Mouse (Mus musculus): ENCODE data around the gene Olfr1391. TPM values are rescaled to one million over a fixed set of nuclear protein-coding genes. Genes with fewer than 3 reads are reported as not detected.

The Olfr1391 gene
- not detected in 2 replicates for polyA plus RNA-seq (2012; rRNA removed)

DNA sequence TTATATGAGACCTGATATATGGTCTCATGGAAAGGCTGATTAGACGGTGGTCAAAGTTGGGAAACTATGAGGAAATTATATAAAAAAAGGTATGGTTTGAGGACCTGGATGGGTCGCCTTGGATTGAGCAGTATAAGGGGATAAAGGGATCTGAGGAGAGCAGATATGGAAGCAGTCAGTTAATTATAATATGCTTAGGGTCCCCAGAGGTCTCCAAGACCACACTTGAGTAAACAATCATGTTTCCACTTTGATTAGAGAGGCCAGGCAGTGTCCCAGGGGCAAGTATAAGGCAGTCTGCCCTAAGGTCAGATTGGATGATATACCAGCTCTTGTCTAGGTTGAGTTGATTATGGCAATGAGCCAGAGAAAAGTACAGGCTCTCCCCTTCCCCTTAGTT lies at the start of gene Olfr1391:
Olfr1391 (plus strand) TSS at position 301 of the 400 bp plus-strand sequence.

DNA sequence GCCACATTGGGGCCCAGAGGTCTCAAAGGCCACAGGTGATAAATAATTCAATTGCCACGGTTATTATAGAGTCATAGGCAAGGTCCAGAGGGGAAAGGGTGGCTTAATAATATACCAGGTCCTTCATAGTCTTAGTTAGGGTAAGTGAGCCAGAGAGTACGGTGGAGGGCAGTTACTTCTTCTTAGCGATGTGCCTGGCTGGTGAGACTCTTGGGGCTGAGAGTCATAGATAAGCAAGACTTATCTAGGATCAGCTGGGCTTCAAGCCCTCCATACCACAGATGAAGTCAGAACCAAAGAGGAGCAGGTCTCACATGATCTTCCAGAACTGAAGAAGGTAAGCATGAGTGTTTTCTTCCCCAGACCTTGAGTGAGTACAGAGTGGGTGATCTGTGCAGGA lies 44.3 kb upstream of the Olfr1391 start, which contains the start of gene Olfr1393:
Olfr1393 (plus strand) TSS at position 83 of the 400 bp plus-strand sequence.

DNA sequence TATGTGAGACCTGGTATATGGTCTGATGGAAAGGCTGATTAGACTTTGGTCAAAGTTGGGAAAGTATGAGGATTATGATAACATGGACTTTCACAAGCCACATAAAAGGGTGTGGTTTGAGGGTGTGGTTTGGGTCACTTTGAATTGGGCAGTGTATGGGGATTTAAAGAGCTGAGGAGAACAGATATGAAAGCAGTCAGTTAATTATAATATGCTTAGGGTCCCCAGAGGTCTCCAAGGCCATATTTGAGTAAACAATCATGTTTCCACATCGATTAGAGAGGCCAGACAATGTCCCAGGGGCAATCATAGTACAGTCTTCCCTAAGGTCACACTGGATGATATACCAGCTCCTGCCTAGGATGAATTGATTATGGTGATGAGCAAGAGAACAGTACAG lies 37.6 kb upstream of the Olfr1391 start, which contains the start of gene Olfr1392:
Olfr1392 (plus strand) TSS at position 301 of the 400 bp plus-strand sequence.

DNA sequence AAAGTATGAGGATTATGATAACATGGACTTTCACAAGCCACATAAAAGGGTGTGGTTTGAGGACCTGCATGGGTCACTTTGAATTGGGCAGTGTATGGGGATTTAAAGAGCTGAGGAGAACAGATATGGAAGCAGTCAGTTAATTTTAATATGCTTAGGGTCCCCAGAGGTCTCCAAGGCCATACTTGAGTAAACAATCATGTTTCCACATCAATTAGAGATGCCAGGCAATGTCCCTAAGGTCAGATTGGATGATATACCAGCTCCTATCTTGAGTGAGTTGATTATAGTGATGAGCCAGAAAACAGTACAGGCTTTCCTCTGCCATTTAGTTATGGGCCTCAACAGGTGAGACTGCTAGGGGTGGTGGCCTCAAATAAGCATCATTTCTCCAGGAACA lies 18.1 kb upstream of the Olfr1391 start, which contains the start of gene Olfr10:
Olfr10 (plus strand) TSS at position 301 of the 400 bp plus-strand sequence.

DNA sequence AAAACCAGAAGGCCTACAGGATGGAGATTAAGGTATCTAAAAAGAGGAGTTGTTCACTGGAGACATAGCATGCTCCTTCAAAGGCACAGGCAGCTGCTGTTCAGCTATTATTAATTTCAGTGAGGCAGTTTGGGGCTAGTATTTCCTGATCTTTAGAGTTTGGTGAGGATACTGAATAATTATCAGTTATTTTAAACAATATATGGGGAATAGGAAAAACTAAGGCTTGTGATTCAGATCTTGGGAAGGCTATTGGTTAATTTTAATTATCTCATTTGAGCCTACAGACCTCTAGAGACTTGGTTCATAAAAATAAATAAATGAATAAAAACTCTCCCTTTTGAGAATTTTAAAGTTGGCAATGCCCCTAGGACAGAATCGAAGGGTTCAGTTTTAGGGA lies 12.3 kb downstream of the Olfr1391 start, which contains the start of gene Olfr1390:
Olfr1390 (plus strand) TSS at position 301 of the 400 bp plus-strand sequence.

Other genes with a start within 250 kb of the Olfr1391 start
- 0.60 and 1.1 TPM in 2 replicates for gene Ifi47, start 246.2 kb upstream of the Olfr1391 start, polyA plus RNA-seq (2012; rRNA removed)
- gene Olfr1396, start 207.9 kb upstream of the Olfr1391 start, polyA plus RNA-seq (2012; rRNA removed) = not detected in 2 replicates
- gene Olfr1395, start 180.5 kb upstream of the Olfr1391 start, polyA plus RNA-seq (2012; rRNA removed) = not detected in 2 replicates
- gene Olfr1394, start 168.4 kb upstream of the Olfr1391 start, polyA plus RNA-seq (2012; rRNA removed) = not detected in 2 replicates
- 0.03 and 0.27 TPM in 2 replicates for gene Btnl9, start 135.6 kb upstream of the Olfr1391 start, polyA plus RNA-seq (2012; rRNA removed)
- 23.9 and 25.2 TPM in 2 replicates for gene Zfp62, start 119.5 kb upstream of the Olfr1391 start, polyA plus RNA-seq (2012; rRNA removed)
- gene Mgat1, start 78.6 kb upstream of the Olfr1391 start, polyA plus RNA-seq (2012; rRNA removed) = 52.4 and 55.8 TPM in 2 replicates
- 0.09 and 0.22 TPM in 2 replicates for gene Olfr1393, start 44.4 kb upstream of the Olfr1391 start, polyA plus RNA-seq (2012; rRNA removed)
- 0.08 and 0.23 TPM in 2 replicates for gene Olfr1392, start 37.5 kb upstream of the Olfr1391 start, polyA plus RNA-seq (2012; rRNA removed)
- gene Olfr10, start 18.0 kb upstream of the Olfr1391 start, polyA plus RNA-seq (2012; rRNA removed) = not detected in 2 replicates
- gene Olfr1390, start 12.4 kb downstream of the Olfr1391 start, polyA plus RNA-seq (2012; rRNA removed) = not detected in 2 replicates
- gene Olfr1389, start 100.3 kb downstream of the Olfr1391 start, polyA plus RNA-seq (2012; rRNA removed) = 0.03 TPM in 1 of 2 replicates, not detected in the other
- gene Olfr1388, start 113.9 kb downstream of the Olfr1391 start, polyA plus RNA-seq (2012; rRNA removed) = 0.15 and 0.16 TPM in 2 replicates
- not detected in 2 replicates for gene Olfr1387, start 132.6 kb downstream of the Olfr1391 start, polyA plus RNA-seq (2012; rRNA removed)
- not detected in 2 replicates for gene Olfr1386, start 142.3 kb downstream of the Olfr1391 start, polyA plus RNA-seq (2012; rRNA removed)
- not detected in 2 replicates for gene Olfr1385, start 166.3 kb downstream of the Olfr1391 start, polyA plus RNA-seq (2012; rRNA removed)
- not detected in 2 replicates for gene Olfr1384, start 184.0 kb downstream of the Olfr1391 start, polyA plus RNA-seq (2012; rRNA removed)
- gene Olfr1383, start 196.9 kb downstream of the Olfr1391 start, polyA plus RNA-seq (2012; rRNA removed) = not detected in 2 replicates
- not detected in 2 replicates for gene Olfr1382, start 205.5 kb downstream of the Olfr1391 start, polyA plus RNA-seq (2012; rRNA removed)
- not detected in 2 replicates for gene Olfr1381, start 220.7 kb downstream of the Olfr1391 start, polyA plus RNA-seq (2012; rRNA removed)
- not detected in 2 replicates for gene Olfr1380, start 234.1 kb downstream of the Olfr1391 start, polyA plus RNA-seq (2012; rRNA removed)